Mouse (Mus musculus) gastrocnemius, adult 2 months (tissue): ENCODE data around the gene Ncoa5. TPM values are rescaled to one million over a fixed set of nuclear protein-coding genes. Genes with fewer than 3 reads are reported as not detected.

Source experiments
- DNase-seq: peaks from one replicate; pipeline ENCODE4 v3.0.0; 2022
- H3K27ac ChIP-seq: fragments of 200-600 bp; 2 replicates; pipeline ENCODE4 v1.8.1; 2022; ENCODE audit warnings: mild to moderate bottlenecking
- H3K4me3 ChIP-seq: fragments of 200-600 bp; 2 replicates; pipeline ENCODE4 v1.8.1; 2022; ENCODE audit warnings: mild to moderate bottlenecking, moderate library complexity
- CTCF ChIP-seq: fragments of 200-600 bp; IDR thresholded peaks from 2 replicates; pipeline ENCODE4 v1.8.1; 2022; ENCODE audit warnings: antibody characterized with exemption, mild to moderate bottlenecking, moderate library complexity
- intact Hi-C: fragments of 180-260 bp; cut with DNase I; formaldehyde crosslinking; loops from one replicate; pipeline ENCODE4 v1.15.1; 2025
- total RNA-seq, 2 experiments: library from RNA; stranded (reverse); gene quantifications; 2 replicates each; pipeline ENCODE4 v1.2.3; 2021

Gene Ncoa5
- total RNA-seq, 2 experiments from 2014 or later: 13.2 to 14.6 TPM

DNA sequence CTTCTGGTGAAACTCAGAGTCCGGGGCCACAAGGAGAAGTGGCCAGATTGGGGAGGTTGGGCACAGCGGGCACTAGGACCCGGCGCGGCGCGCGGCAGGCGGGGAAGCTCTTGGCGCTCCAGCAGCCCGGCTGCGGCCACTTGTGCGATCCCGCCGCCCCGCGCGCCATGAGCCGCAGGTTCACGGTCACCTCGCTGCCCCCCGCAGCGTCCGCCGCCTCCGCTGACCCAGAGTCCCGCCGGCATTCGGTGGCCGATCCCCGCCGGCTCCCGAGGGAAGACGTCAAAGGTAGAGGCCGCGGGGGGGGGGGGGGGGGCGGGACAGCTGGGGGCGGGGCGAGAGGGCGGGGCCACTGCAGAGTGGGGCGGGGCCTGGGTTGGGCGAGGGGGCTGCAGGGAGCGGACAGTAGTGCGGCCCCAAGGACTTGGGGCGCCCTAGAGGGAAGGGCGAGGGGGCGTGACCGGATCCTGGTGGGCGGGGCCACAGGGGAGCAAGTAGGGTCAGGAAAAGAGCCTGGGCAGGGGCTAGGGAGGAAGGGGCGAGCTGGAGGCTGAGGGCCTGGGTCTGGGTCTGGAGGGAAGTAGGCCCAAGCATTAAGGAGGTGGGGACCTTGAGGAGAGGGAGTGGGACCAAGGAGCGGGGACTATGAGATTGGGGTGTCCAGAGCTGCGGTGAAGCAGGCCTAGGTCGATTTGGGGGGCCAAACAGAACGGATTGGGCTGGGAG lies 73.8 kb downstream of the Ncoa5 start, which contains the start of gene Slc12a5:
Gene Slc12a5 (plus strand): TSS at position 87 of the 726 bp plus-strand sequence.
- Histone ChIP-seq H3K27ac (no peak within 1 kb of the TSS), H3K4me3 (peak within 1 kb of the TSS; percentile 73)
- intact Hi-C loops: loop anchor here (5.0 to 10.0 kb wide), 2 partner anchors 71 to 154 kb away; partner anchors contain the start of gene Ncoa5
- no peak for TF ChIP-seq CTCF
- peak; percentile 58 for DNase-seq

DNA sequence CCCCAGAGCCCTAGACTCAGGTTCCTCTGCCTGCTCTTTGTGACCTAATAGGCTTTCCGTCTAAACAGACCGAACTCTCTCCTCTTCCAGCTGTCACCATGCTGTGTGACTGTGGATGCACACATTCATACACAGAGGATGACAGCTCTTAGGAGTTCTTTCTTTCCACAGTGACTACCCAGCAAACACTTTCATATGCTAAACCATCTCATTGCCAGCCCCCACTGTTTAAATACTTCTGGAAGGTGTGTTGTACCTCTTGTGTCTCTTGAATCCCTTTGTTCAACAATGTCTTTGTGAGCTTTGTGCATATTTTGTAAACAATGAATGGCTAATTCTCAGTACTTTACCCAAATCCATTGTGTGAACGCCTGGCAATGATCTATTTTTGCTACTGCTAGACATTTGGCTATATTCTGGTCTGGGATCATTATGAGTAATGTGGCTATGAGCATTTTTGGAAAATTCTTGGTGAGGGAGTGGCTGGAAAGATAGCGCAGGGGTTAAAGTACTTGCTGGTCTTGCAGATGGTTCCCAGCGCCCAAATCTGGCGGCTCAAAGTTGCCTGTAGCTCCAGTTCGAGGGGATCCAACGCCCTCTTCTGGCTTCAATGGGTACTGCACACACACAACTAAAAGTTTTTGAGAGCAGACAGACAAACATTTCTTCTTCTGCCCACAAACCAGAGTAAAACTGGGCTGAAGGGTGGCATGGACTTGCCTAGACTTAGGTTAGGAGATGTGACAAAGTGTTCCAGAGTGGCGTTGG lies 76.9 kb downstream of the Ncoa5 start:
- Histone ChIP-seq H3K4me3 (no peak overlapping the region), H3K27ac (no peak overlapping the region)
- TF ChIP-seq CTCF: peak; percentile 22; the same call in 1 of the 2 replicates
- intact Hi-C loops: no loop called here
- DNase-seq: no peak

DNA sequence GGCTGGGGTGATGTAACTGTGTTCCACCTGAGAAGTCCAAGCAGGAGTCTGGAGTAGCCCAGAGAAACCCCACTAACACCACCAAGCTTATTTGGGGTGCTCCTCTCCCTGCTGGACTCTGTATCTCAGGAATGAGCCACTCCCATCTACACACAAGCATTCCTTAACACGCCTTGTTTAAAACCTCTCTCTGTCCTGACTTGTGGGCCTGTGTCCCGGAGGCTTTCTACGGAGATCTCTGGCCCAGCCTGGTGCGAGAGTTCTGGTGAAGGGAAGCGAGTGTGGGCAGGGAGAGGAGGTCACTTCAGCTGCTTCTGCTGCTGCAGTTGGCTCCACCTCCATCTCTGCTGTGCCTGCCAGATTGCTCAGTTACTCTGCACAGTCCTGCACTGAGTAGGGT lies 78.5 kb downstream of the Ncoa5 start:
- intact Hi-C loops: no loop called here
- DNase-seq: no peak
- Histone ChIP-seq H3K27ac (no peak overlapping the region), H3K4me3 (no peak overlapping the region)
- TF ChIP-seq CTCF: no peak

DNA sequence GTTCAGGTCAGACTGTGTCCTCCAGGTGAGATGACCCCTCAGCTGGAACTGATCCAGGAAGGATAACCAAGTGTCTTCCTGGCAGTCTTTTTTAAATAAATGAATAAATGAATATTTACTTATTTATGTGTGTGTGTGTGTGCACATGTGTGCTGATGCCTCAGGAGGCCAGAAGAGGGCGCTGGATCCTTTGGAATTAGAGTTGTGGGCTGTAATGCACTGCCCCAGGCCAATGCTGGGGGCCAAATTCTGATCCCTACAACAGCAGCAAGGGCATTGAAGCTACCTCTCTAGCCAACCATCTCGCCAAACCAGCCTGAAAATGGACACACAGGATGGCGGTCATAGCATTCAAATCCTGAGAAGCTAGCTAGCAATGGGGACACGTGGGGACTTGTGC lies 78.9 kb downstream of the Ncoa5 start:
- no peak for DNase-seq
- intact Hi-C loops: no loop called here
- Histone ChIP-seq H3K4me3 (no peak overlapping the region), H3K27ac (no peak overlapping the region)
- no peak for TF ChIP-seq CTCF

DNA sequence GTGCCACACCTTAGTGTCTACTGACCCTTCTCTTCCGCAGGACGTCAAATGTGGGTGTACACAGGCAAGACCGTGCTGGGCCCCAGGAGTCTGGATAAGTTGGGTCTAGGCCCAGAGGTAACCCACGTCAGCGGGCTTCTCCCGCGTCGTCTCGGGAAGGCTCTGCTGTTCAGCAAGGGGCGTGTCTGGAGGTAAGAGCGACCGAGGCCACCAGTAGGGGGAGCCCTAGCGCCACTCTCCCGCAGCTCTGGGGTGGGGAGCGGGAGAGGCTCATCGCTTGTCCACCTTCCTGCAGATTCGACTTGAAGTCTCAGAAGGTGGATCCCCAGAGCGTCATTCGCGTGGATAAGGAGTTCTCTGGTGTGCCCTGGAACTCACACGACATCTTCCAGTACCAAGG lies 81.4 kb downstream of the Ncoa5 start:
- Histone ChIP-seq H3K4me3 (no peak overlapping the region), H3K27ac (no peak overlapping the region)
- intact Hi-C loops: no loop called here
- peak; percentile 82 for DNase-seq
- peak; percentile 95 for TF ChIP-seq CTCF

DNA sequence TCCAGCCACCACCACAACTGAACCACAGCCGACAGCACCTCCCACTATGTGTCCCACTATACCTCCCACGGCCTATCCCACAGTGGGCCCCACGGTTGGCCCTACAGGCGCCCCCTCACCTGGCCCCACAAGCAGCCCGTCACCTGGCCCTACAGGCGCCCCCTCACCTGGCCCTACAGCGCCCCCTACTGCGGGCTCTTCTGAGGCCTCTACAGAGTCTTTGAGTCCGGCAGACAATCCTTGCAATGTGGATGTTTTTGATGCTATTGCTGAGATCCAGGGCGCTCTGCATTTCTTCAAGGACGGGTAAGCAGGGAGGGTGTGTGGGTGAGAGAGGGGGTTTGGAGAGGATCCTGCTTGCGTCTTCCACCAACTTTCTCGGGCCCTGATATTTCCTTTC lies 82.2 kb downstream of the Ncoa5 start:
- intact Hi-C loops: no loop called here
- peak; percentile 5; the same call in 1 of the 2 replicates for TF ChIP-seq CTCF
- Histone ChIP-seq H3K27ac (no peak overlapping the region), H3K4me3 (no peak overlapping the region)
- DNase-seq: no peak

DNA sequence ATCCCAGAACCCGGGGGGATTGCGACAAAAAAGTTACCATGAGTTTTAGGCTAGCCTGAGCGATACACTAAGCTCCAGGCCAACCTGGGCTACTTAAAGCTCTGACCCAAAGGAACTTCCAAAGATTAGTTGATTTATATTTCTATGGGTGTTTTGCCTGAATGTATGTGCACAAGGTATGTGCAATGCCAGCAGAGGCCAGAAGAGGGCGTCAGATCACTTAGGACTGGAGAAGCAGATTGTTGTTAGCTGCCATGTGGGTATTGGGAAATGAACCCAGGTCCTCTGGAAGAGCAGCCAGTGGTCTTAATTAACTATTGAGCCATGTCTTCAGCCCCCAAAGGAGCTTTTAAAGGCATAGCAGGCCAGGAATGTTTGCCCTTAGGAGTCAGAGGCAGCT lies 82.9 kb downstream of the Ncoa5 start:
- intact Hi-C loops: no loop called here
- no peak overlapping the region for H3K4me3 ChIP-seq
- H3K27ac ChIP-seq: no peak overlapping the region
- no peak for DNase-seq
- TF ChIP-seq CTCF: peak; percentile 21; the same call in 1 of the 2 replicates

DNA sequence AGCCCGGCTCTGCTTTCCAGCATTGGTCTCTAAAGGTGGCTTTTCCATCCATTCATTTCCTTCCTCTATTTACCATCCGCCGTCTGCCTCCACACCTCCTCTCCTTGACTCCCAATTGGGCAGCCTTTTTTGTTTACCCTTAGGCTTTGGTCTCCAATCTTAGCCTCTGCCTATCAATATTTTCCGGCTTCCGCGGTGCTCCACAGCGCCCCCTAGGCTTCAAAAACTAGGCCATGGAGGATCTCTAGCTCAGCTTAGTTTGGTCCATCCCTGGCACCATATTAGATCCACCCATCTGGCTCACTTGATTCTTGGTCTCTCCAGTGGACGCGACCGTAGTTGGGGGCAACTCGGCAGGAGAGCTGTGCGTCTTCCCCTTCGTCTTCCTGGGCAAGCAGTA lies 84.2 kb downstream of the Ncoa5 start:
- intact Hi-C loops: no loop called here
- TF ChIP-seq CTCF: peak; percentile 40
- no peak for DNase-seq
- Histone ChIP-seq H3K4me3 (no peak overlapping the region), H3K27ac (no peak overlapping the region)

Other genes starting within 250 kb of the Ncoa5 start
- gene Snx21, start 249.0 kb downstream of the Ncoa5 start, total RNA-seq: 10 to 100 TPM; 20.6 to 25.6 TPM
- 1 to 10 TPM; 7.9 to 8.6 TPM for gene Acot8, start 230.0 kb downstream of the Ncoa5 start, total RNA-seq
- 1 to 10 TPM; 1.2 to 1.4 TPM for gene Zswim3, start 229.8 kb downstream of the Ncoa5 start, total RNA-seq
- 1 to 10 TPM; 4.6 to 4.9 TPM for gene Zswim1, start 212.2 kb downstream of the Ncoa5 start, total RNA-seq
- under 1 TPM in 1 of 2 experiments, not detected in 1; 0.84 TPM for gene Spata25, start 206.3 kb downstream of the Ncoa5 start, total RNA-seq
- 10 to 100 TPM; 50.2 to 58.1 TPM for gene Ctsa, start 202.0 kb downstream of the Ncoa5 start, total RNA-seq
- gene Neurl2, start 201.4 kb downstream of the Ncoa5 start, total RNA-seq: 10 to 100 TPM; 31.1 to 37.0 TPM
- gene Pltp, start 177.2 kb downstream of the Ncoa5 start, total RNA-seq: 10 to 100 TPM; 11.4 to 20.1 TPM
- 10 to 100 TPM; 25.6 TPM for gene Pcif1, start 155.6 kb downstream of the Ncoa5 start, total RNA-seq
- 10 to 100 TPM in 1 of 2 experiments, 1 to 10 TPM in 1; 9.7 to 10.5 TPM for gene Zfp335, start 123.1 kb downstream of the Ncoa5 start, total RNA-seq
- gene Mmp9, start 94.1 kb downstream of the Ncoa5 start, total RNA-seq: 1 to 10 TPM in 1 of 2 experiments, under 1 TPM in 1; 0.46 to 1.1 TPM
- gene Slc12a5, start 74.1 kb downstream of the Ncoa5 start, total RNA-seq: under 1 TPM; 0.36 to 0.53 TPM
- under 1 TPM; 0.69 to 0.75 TPM for gene Cd40, start 20.8 kb upstream of the Ncoa5 start, total RNA-seq
- gene 1700025C18Rik, start 55.9 kb upstream of the Ncoa5 start, total RNA-seq: not detected
- gene Cdh22, start 200.0 kb upstream of the Ncoa5 start, total RNA-seq: under 1 TPM; 0.36 to 0.64 TPM